Mouse (Mus musculus): ENCODE measurements around the gene Fezf2.

GRCm38 (mm10) chr14:12377883-12378282 lies 29.9 kb upstream of the Fezf2 start:
- TF ChIP-seq CTCF (IDR thresholded peaks at IDR 0.05; ENCODE audit: control insufficient read depth, insufficient read depth, insufficient replicate concordance, low read depth, low read length) (no peak), POLR2A (IDR thresholded peaks at IDR 0.05; ENCODE audit: control insufficient read depth, low read depth, low read length) (no peak)

Data from testis, adult 2 months (tissue).